Mouse (Mus musculus) lung, postnatal 0 days (tissue): ENCODE data around the gene Spg11.

Experiments
- CTCF ChIP-seq: IDR thresholded peaks from 2 replicates; pipeline ENCODE4 v1.5.1; 2016; ENCODE audit warnings: antibody characterized with exemption, mild to moderate bottlenecking
- EP300 ChIP-seq: IDR thresholded peaks from 2 replicates; pipeline ENCODE4 v1.6.1; 2016; ENCODE audit warnings: antibody characterized with exemption, mild to moderate bottlenecking, control low read depth

DNA sequence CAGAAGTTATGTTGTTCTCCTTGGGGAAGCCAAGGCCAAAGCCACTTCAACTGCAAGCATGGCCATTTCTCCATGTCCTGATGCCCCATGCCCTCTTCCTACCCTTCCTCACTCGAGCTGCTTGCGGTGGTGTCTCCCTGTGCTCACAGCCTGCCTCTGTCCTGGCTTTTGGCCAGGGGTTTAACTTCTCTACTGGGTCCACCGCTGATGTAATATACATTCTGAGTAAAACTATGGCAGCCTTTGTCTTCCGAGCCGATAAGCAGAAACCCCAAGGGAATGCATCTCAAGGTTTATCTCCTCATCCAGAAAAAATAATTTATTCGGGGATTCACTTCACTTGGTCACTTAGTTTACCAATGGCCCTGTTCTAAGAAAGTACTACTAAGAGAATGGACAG is 28.5 kb upstream of the Spg11 start:
- TF ChIP-seq CTCF = no peak
- TF ChIP-seq EP300 = no peak
